Mouse (Mus musculus) CH12.LX (cell line): Measurements from ENCODE around the gene Lrrc20.

Source experiments
- CTCF ChIP-seq, 2 experiments: IDR thresholded peaks in 1 of 2; conservative IDR thresholded peaks in 1 of 2; 2 replicates each; pipeline ENCODE4 v1.5.1; 2011 to 2012; ENCODE audit warnings: low read depth in 2 of 2, low read length in 2 of 2, improper control_type of control experiment in 1 of 2, inconsistent platforms in 1 of 2, mild to moderate bottlenecking in 1 of 2, moderate library complexity in 1 of 2
- EP300 ChIP-seq: IDR thresholded peaks from 2 replicates; pipeline ENCODE4 v1.6.1; 2011; ENCODE audit warnings: low read length, improper control_type of control experiment
- HCFC1 ChIP-seq: IDR thresholded peaks from 2 replicates; pipeline ENCODE4 v1.6.1; 2012; ENCODE audit warnings: low read depth, mild to moderate bottlenecking, inconsistent platforms, low read length, improper control_type of control experiment
- MAFK ChIP-seq: IDR thresholded peaks from 2 replicates; pipeline ENCODE4 v1.6.1; 2011; ENCODE audit warnings: low read length, improper control_type of control experiment; ENCODE audit not compliant: insufficient replicate concordance
- POLR2A ChIP-seq: IDR thresholded peaks from 2 replicates; pipeline ENCODE4 v1.6.1; 2011; ENCODE audit warnings: low read depth, mild to moderate bottlenecking, improper control_type of control experiment, low read length
- POLR2AphosphoS2 ChIP-seq: IDR thresholded peaks from 2 replicates; pipeline ENCODE4 v1.6.1; 2011; ENCODE audit warnings: low read depth, low read length, improper control_type of control experiment
- ZC3H11A ChIP-seq: IDR thresholded peaks from 2 replicates; pipeline ENCODE4 v1.6.1; 2012; ENCODE audit warnings: low read depth, mild to moderate bottlenecking, inconsistent platforms, low read length, improper control_type of control experiment
- ZKSCAN1 ChIP-seq: IDR thresholded peaks from 2 replicates; pipeline ENCODE4 v1.6.1; 2012; ENCODE audit warnings: low read depth, inconsistent platforms, low read length, improper control_type of control experiment, borderline replicate concordance
- ZNF384 ChIP-seq: IDR thresholded peaks from 2 replicates; pipeline ENCODE4 v1.6.1; 2012; ENCODE audit warnings: low read depth, low read length, improper control_type of control experiment, inconsistent platforms

GRCm38 (mm10) chr10:61602283-61603033 lies 126.9 kb downstream of the Lrrc20 start:
- TF ChIP-seq POLR2A (no peak), EP300 (no peak), ZNF384 (no peak), HCFC1 (no peak), POLR2AphosphoS2 (no peak), MAFK (no peak), CTCF (conservative IDR thresholded peaks at IDR 0.05 in 1 of 2, IDR thresholded peaks at IDR 0.05 in 1 of 2; ENCODE audit: low read depth in 2 of 2, low read length in 2 of 2) (peak; percentile 56 to 89; a peak in 3 of 4 replicates), ZC3H11A (no peak), ZKSCAN1 (no peak)
